Mouse (Mus musculus) limb, embryonic 13.5 days (tissue): ENCODE results near the gene H2-T23. TPM values are rescaled to one million over a fixed set of nuclear protein-coding genes. Genes with fewer than 3 reads are reported as not detected.

ENCODE experiments used
- polyA plus RNA-seq: library from polyadenylated mRNA; unstranded; fragments of >200 nt; fragmentation: Nextera tagmentation; extraction: Ambion mirVana; gene quantifications from 2 replicates; pipeline ENCODE4 v1.2.1, GENCODE M21; 2015

Gene H2-T23
- polyA plus RNA-seq, 1 experiment from 2014 or later, result 7.3 TPM

Other genes starting within 250 kb of the H2-T23 start
- gene Ier3, start 211.2 kb downstream of the H2-T23 start, polyA plus RNA-seq, result 13.7 and 14.7 TPM in 2 replicates
- gene Flot1, start 209.6 kb downstream of the H2-T23 start, polyA plus RNA-seq, result 50.2 and 57.5 TPM in 2 replicates
- gene Tubb5, start 194.5 kb downstream of the H2-T23 start, polyA plus RNA-seq, result 1,168 and 1,170 TPM in 2 replicates
- 13.5 and 15.5 TPM in 2 replicates for gene Mdc1, start 191.3 kb downstream of the H2-T23 start, polyA plus RNA-seq
- 54.9 and 55.1 TPM in 2 replicates for gene Nrm, start 171.5 kb downstream of the H2-T23 start, polyA plus RNA-seq
- 22.4 and 27.6 TPM in 2 replicates for gene Ppp1r18, start 167.3 kb downstream of the H2-T23 start, polyA plus RNA-seq
- gene Dhx16, start 153.0 kb downstream of the H2-T23 start, polyA plus RNA-seq, result 41.8 and 42.5 TPM in 2 replicates
- gene 2310061I04Rik, start 135.4 kb downstream of the H2-T23 start, polyA plus RNA-seq, result 21.9 and 25.0 TPM in 2 replicates
- gene Atat1, start 122.8 kb downstream of the H2-T23 start, polyA plus RNA-seq, result 128 and 139 TPM in 2 replicates
- 67.1 and 67.5 TPM in 2 replicates for gene Mrps18b, start 116.5 kb downstream of the H2-T23 start, polyA plus RNA-seq
- gene Ppp1r10, start 116.4 kb downstream of the H2-T23 start, polyA plus RNA-seq, result 42.4 and 43.7 TPM in 2 replicates
- gene Abcf1, start 63.1 kb downstream of the H2-T23 start, polyA plus RNA-seq, result 104 and 109 TPM in 2 replicates
- 60.8 and 65.1 TPM in 2 replicates for gene Gnl1, start 53.0 kb downstream of the H2-T23 start, polyA plus RNA-seq
- gene Prr3, start 52.6 kb downstream of the H2-T23 start, polyA plus RNA-seq, result 44.4 and 46.4 TPM in 2 replicates
- 3.4 and 4.1 TPM in 2 replicates for gene H2-T24, start 12.3 kb downstream of the H2-T23 start, polyA plus RNA-seq
- gene H2-T22, start 9.9 kb upstream of the H2-T23 start, polyA plus RNA-seq, result 18.8 and 21.1 TPM in 2 replicates
- not detected in 2 replicates for gene Gm6034, start 10.1 kb upstream of the H2-T23 start, polyA plus RNA-seq
- not detected in 2 replicates for gene Gm11127, start 25.5 kb upstream of the H2-T23 start, polyA plus RNA-seq
- gene Gm19684, start 88.8 kb upstream of the H2-T23 start, polyA plus RNA-seq, result not detected in 2 replicates
- gene Gm7030, start 96.6 kb upstream of the H2-T23 start, polyA plus RNA-seq, result not detected in 2 replicates
- not detected in 2 replicates for gene Gm8909, start 135.7 kb upstream of the H2-T23 start, polyA plus RNA-seq
- gene H2-T3, start 157.4 kb upstream of the H2-T23 start, polyA plus RNA-seq, result 0.09 TPM in 1 of 2 replicates, not detected in the other
- gene Rpp21, start 225.2 kb upstream of the H2-T23 start, polyA plus RNA-seq, result 92.5 and 96.7 TPM in 2 replicates
- gene Trim39, start 239.4 kb upstream of the H2-T23 start, polyA plus RNA-seq, result 22.0 and 23.1 TPM in 2 replicates